Mouse (Mus musculus) hindbrain, embryonic 16.5 days (tissue): ENCODE data around the gene B4galt4. TPM values are rescaled to one million over a fixed set of nuclear protein-coding genes. Genes with fewer than 3 reads are reported as not detected.
"Not testable (repeated sequence)": the region's sequence is repeated elsewhere in the genome, so short reads cannot be mapped to it uniquely, and the experiment has no call there.

Source experiments
- ATAC-seq: fragments of 200-750 bp; cut with Nextera tagmentation; 2 replicates; pipeline ENCODE4 v1.8.0; 2017; ENCODE audit warnings: moderate TSS enrichment, moderate library complexity
- H3K27ac ChIP-seq: fragments of 300-500 bp; sonication (generic); 2 replicates; pipeline ENCODE4 v1.5.1; 2014; ENCODE audit warnings: low read depth, mild to moderate bottlenecking, control low read depth, low read length, moderate library complexity
- H3K27me3 ChIP-seq: fragments of 300-500 bp; sonication (generic); replicated peaks from 2 replicates; pipeline ENCODE4 v1.6.1; 2014; ENCODE audit warnings: low read length; ENCODE audit not compliant: control insufficient read depth, insufficient read depth
- H3K36me3 ChIP-seq: fragments of 300-500 bp; sonication (generic); 2 replicates; pipeline ENCODE4 v1.6.1; 2014; ENCODE audit warnings: mild to moderate bottlenecking, low read length, moderate library complexity, mixed read lengths; ENCODE audit not compliant: control insufficient read depth, insufficient read depth
- H3K4me1 ChIP-seq: fragments of 300-500 bp; sonication (generic); 2 replicates; pipeline ENCODE4 v1.6.1; 2014; ENCODE audit warnings: low read depth, low read length; ENCODE audit not compliant: control insufficient read depth, insufficient read depth
- H3K4me2 ChIP-seq: fragments of 300-500 bp; sonication (generic); 2 replicates; pipeline ENCODE4 v1.6.1; 2014; ENCODE audit warnings: mild to moderate bottlenecking, low read length, control low read depth, moderate library complexity
- H3K4me3 ChIP-seq: fragments of 300-500 bp; sonication (generic); 2 replicates; pipeline ENCODE4 v1.5.1; 2014; ENCODE audit warnings: mild to moderate bottlenecking, low read length, control low read depth, moderate library complexity
- H3K9ac ChIP-seq: fragments of 300-500 bp; sonication (generic); 2 replicates; pipeline ENCODE4 v1.6.1; 2014; ENCODE audit warnings: low read depth, mild to moderate bottlenecking, control low read depth, low read length, moderate library complexity
- H3K9me3 ChIP-seq: fragments of 300-500 bp; sonication (generic); 2 replicates; pipeline ENCODE4 v1.6.1; 2014; ENCODE audit warnings: mild to moderate bottlenecking, low read length, moderate library complexity; ENCODE audit not compliant: control insufficient read depth
- WGBS: fragments of 180-500 bp; shearing (Covaris S2); extraction: QIAGEN DNeasy Blood & Tissue Kit; methylation state at CpG from one replicate; pipeline ENCODE4 v1.1.7; 2014; 5-methylcytosine and 5-hydroxymethylcytosine counted together
- polyA plus RNA-seq: library from polyadenylated mRNA; unstranded; fragments of >200 nt; fragmentation: Nextera tagmentation; extraction: Ambion mirVana; gene quantifications from 2 replicates; pipeline ENCODE4 v1.2.1, GENCODE M21; 2015

The B4galt4 gene
- polyA plus RNA-seq, 1 experiment from 2014 or later = 40.3 TPM

- 81% methylated on average over 6 of the region's 6 CpGs for WGBS
- no peak overlapping the region for H3K4me3 ChIP-seq
Measured at GRCm38 (mm10) chr16:38793120-38793519, 51.1 kb downstream of the B4galt4 start.

GRCm38 (mm10) chr16:38798957-38799450 lies 56.9 kb downstream of the B4galt4 start:
- no peaks in the 10 kb centered on the region for H3K9me3 ChIP-seq
- H3K4me2 ChIP-seq = no peak overlapping the region
- H3K27me3 ChIP-seq = no peaks in the 10 kb centered on the region
- H3K4me3 ChIP-seq = no peak overlapping the region
- H3K27ac ChIP-seq = no peak overlapping the region
- H3K9ac ChIP-seq = no peak overlapping the region
- H3K36me3 ChIP-seq = no peaks in the 10 kb centered on the region
- H3K4me1 ChIP-seq = no peaks in the 10 kb centered on the region
- ATAC-seq = no peak
- 91% methylated on average over 3 of the region's 3 CpGs for WGBS

More at GRCm38 (mm10) chr16:38793120-38793519, 51.1 kb downstream of the B4galt4 start:
- H3K27ac ChIP-seq = no peak overlapping the region
- no peak overlapping the region for H3K4me2 ChIP-seq
- no peaks in the 10 kb centered on the region for H3K9me3 ChIP-seq
- H3K36me3 ChIP-seq = no peaks in the 10 kb centered on the region
- no peaks in the 10 kb centered on the region for H3K4me1 ChIP-seq
- no peak overlapping the region for H3K9ac ChIP-seq
- ATAC-seq = no peak
- no peaks in the 10 kb centered on the region for H3K27me3 ChIP-seq

- Histone ChIP-seq H3K9ac (no peak within 1 kb of the TSS), H3K36me3 (no peaks in the 10 kb centered on the region), H3K4me1 (no peaks in the 10 kb centered on the region), H3K4me3 (no peak within 1 kb of the TSS), H3K27me3 (no peaks in the 10 kb centered on the region), H3K4me2 (no peak within 1 kb of the TSS), H3K27ac (no peak within 1 kb of the TSS), H3K9me3 (no peaks in the 10 kb centered on the region)
- no peak for ATAC-seq
- 54% methylated on average over 10 of the region's 10 CpGs for WGBS
Measured at GRCm38 (mm10) chr16:38800091-38800490, 58.0 kb downstream of the B4galt4 start, which contains the start of gene Upk1b. Gene Upk1b, minus strand, starts transcription at chr16:38800328.

GRCm38 (mm10) chr16:38807796-38808195 lies 65.7 kb downstream of the B4galt4 start:
- not testable (repeated sequence) for H3K4me3 ChIP-seq, H3K4me2 ChIP-seq, H3K36me3 ChIP-seq, H3K4me1 ChIP-seq, H3K9ac ChIP-seq, H3K27me3 ChIP-seq, H3K27ac ChIP-seq, H3K9me3 ChIP-seq, ATAC-seq
- WGBS = 90% methylated on average over 5 of the region's 5 CpGs

- Histone ChIP-seq H3K9me3 (no peaks in the 10 kb centered on the region), H3K4me2 (no peak overlapping the region), H3K27me3 (no peaks in the 10 kb centered on the region), H3K9ac (no peak overlapping the region), H3K36me3 (no peaks in the 10 kb centered on the region), H3K4me3 (no peak overlapping the region), H3K27ac (no peak overlapping the region), H3K4me1 (no peaks in the 10 kb centered on the region)
- no peak for ATAC-seq
- WGBS = 93% methylated on average over 5 of the region's 5 CpGs
Measured at GRCm38 (mm10) chr16:38810196-38810595, 68.1 kb downstream of the B4galt4 start.

GRCm38 (mm10) chr16:38812521-38812920 lies 70.5 kb downstream of the B4galt4 start:
- H3K9me3 ChIP-seq = no peaks in the 10 kb centered on the region
- H3K27ac ChIP-seq = no peak overlapping the region
- no peak overlapping the region for H3K9ac ChIP-seq
- no peaks in the 10 kb centered on the region for H3K27me3 ChIP-seq
- H3K4me1 ChIP-seq = peaks cover 3% of the 10 kb centered on the region
- H3K4me2 ChIP-seq = no peak overlapping the region
- WGBS = 36% methylated on average over 8 of the region's 8 CpGs
- no peak for ATAC-seq
- H3K36me3 ChIP-seq = no peaks in the 10 kb centered on the region
- H3K4me3 ChIP-seq = no peak overlapping the region

Other genes starting within 250 kb of the B4galt4 start
- 28.0 and 32.8 TPM in 2 replicates for gene Timmdc1, start 219.6 kb upstream of the B4galt4 start, polyA plus RNA-seq
- gene Poglut1, start 192.0 kb upstream of the B4galt4 start, polyA plus RNA-seq = 50.1 and 55.8 TPM in 2 replicates
- 32.0 and 37.0 TPM in 2 replicates for gene Tmem39a, start 183.6 kb upstream of the B4galt4 start, polyA plus RNA-seq
- gene Arhgap31, start 29.0 kb upstream of the B4galt4 start, polyA plus RNA-seq = 4.5 and 6.7 TPM in 2 replicates
- gene Upk1b, start 58.1 kb downstream of the B4galt4 start, polyA plus RNA-seq = 0.16 and 0.60 TPM in 2 replicates
- not detected in 2 replicates for gene 4930435E12Rik, start 86.5 kb downstream of the B4galt4 start, polyA plus RNA-seq
- gene Igsf11, start 150.4 kb downstream of the B4galt4 start, polyA plus RNA-seq = 3.6 and 4.3 TPM in 2 replicates